Mouse (Mus musculus): Measurements from ENCODE around the gene Galnt18.

- TF ChIP-seq CTCF (IDR thresholded peaks at IDR 0.05; ENCODE audit: low read depth, low read length) (no peak), POLR2A (IDR thresholded peaks at IDR 0.05; ENCODE audit: borderline replicate concordance, low read depth, low read length) (no peak)
Measured at GRCm38 (mm10) chr7:111515471-111515870, 264.3 kb downstream of the Galnt18 start.
